Mouse (Mus musculus) kidney, adult 2 months (tissue): Measurements from ENCODE around the gene Coq2.

Source experiments
- CTCF ChIP-seq: fragments of 200-500 bp; conservative IDR thresholded peaks from 2 replicates; pipeline ENCODE4 v1.5.1; 2011; ENCODE audit warnings: low read depth, mild to moderate bottlenecking, control low read depth, low read length, moderate library complexity, mixed read lengths; ENCODE audit not compliant: insufficient read depth, insufficient read length
- POLR2A ChIP-seq: fragments of 200-500 bp; IDR thresholded peaks from one replicate; pipeline ENCODE4 v1.6.1; 2011; ENCODE audit warnings: low read depth, low read length, control low read depth

GRCm38 (mm10) chr5:100607090-100607762 is 67.7 kb downstream of the Coq2 start:
- TF ChIP-seq POLR2A (no peak), CTCF (no peak)
